Mouse (Mus musculus): ENCODE measurements around the gene Snx18. TPM values are rescaled to one million over a fixed set of nuclear protein-coding genes. Genes with fewer than 3 reads are reported as not detected.

Gene Snx18
- polyA plus RNA-seq, 1 experiment from 2014 or later = 9.0 TPM

DNA sequence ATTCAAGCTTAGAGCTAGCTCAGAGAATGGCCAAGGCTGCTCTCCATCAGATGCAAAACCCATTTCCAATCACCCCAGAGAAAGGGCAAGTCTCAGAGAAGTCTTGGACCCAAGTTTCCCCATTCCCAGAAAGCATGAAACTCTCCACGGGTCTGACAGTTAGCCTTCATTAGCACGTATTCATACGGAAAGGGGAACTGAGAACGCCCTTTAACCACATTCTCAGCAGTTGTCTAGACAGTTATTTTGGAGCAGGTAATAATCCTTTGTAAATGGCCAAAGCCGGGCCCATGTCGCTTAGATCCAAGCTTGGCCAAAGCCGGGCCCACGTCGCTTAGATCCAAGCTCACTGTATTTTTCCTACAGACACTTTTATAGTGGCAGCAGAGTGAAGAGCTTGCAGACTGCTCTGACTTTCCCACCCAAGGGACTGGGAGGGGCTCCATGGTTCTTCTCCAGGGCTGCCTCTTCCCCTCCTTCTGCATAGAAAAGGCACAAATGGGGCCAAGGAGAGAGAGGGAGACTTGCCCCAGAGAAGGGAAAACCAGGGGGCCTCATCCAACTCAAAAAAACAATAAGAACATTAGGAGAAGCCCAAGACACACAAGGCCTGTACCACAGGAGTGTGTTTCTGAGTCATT lies 46.2 kb downstream of the Snx18 start:
- Histone ChIP-seq H3K4me3 (no peak overlapping the region), H3K36me3 (replicated peaks) (no peaks in the 10 kb centered on the region), H3K27ac (no peak overlapping the region), H3K27me3 (replicated peaks) (no peaks in the 10 kb centered on the region), H3K9ac (no peak overlapping the region), H3K4me2 (no peak overlapping the region), H3K4me1 (no peaks in the 10 kb centered on the region), H3K9me3 (no peaks in the 10 kb centered on the region)
- no peak for ATAC-seq (replicated peaks)
- 84% methylated on average over 9 of the region's 9 CpGs for WGBS

DNA sequence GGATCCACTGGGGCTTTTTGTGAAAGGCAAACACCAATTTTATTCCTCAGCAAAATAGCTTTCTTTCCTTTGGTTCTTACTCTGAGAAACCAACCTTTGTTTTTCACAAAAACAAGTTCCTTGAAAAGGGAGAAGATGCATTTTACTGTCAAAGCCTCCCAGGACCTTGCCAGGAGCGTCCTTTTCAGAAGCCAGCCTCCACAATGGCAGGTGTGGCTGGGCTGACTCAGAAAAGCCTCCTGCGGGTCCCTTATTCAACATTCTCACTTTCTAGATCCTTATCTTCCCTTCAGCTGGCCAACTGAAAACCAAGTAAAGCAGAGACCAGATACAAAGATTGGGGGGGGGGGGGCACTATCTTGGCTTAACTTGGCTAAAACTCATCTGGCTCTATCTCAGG lies 48.8 kb downstream of the Snx18 start:
- Histone ChIP-seq H3K9ac (no peak overlapping the region), H3K4me2 (no peak overlapping the region), H3K27me3 (replicated peaks) (no peaks in the 10 kb centered on the region), H3K9me3 (no peaks in the 10 kb centered on the region), H3K4me3 (no peak overlapping the region), H3K27ac (no peak overlapping the region), H3K36me3 (replicated peaks) (no peaks in the 10 kb centered on the region), H3K4me1 (no peaks in the 10 kb centered on the region)
- 26% methylated on average over 2 of the region's 2 CpGs for WGBS
- no peak for ATAC-seq (replicated peaks)

DNA sequence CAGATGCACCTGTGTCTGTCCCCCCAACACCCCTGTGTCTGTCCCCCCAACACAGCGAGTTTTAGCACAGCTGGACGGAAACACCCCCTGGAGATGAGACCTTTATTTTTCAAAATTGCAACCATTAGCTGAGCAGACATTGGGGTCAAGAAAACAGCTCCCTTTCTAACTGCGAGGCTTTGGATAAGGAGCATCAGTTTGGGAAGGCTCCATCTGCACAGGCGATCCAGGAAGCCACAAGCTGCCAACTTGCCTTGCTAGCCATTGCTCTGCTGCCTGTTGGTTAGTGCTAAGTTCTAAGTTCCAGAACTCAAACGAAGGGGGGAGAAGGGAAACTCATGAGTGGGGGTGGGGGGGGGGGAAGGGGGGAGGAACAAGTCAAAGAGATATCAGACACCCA lies 51.4 kb downstream of the Snx18 start:
- ATAC-seq (replicated peaks) = no peak
- Histone ChIP-seq H3K9ac (no peak overlapping the region), H3K4me1 (no peaks in the 10 kb centered on the region), H3K27me3 (replicated peaks) (no peaks in the 10 kb centered on the region), H3K36me3 (replicated peaks) (no peaks in the 10 kb centered on the region), H3K4me2 (no peak overlapping the region), H3K27ac (no peak overlapping the region), H3K4me3 (no peak overlapping the region), H3K9me3 (no peaks in the 10 kb centered on the region)
- 80% methylated on average over 5 of the region's 5 CpGs for WGBS

DNA sequence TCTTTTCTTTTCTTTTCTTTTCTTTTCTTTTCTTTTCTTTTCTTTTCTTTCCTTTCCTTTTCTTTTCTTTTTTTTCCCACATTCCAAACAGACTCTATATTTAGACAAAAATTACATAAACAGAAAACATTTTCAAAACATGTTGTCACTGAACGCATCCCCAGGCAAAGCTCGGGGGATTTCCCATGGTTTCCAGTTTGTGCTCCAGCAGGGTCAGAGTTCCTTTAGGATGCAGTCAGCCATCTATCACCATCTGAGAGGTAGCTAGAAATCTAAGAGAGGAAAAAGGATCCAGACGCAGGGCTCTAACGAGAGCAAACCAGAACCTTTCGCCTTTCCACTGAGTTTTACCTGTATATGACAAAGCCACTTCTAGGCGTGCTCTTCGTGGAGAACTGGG lies 52.0 kb downstream of the Snx18 start:
- Histone ChIP-seq H3K9ac (no peak overlapping the region), H3K9me3 (no peaks in the 10 kb centered on the region), H3K4me2 (no peak overlapping the region), H3K27ac (no peak overlapping the region), H3K27me3 (replicated peaks) (no peaks in the 10 kb centered on the region), H3K36me3 (replicated peaks) (no peaks in the 10 kb centered on the region), H3K4me1 (no peaks in the 10 kb centered on the region), H3K4me3 (no peak overlapping the region)
- ATAC-seq (replicated peaks) = no peak
- WGBS = 94% methylated on average over 7 of the region's 7 CpGs

DNA sequence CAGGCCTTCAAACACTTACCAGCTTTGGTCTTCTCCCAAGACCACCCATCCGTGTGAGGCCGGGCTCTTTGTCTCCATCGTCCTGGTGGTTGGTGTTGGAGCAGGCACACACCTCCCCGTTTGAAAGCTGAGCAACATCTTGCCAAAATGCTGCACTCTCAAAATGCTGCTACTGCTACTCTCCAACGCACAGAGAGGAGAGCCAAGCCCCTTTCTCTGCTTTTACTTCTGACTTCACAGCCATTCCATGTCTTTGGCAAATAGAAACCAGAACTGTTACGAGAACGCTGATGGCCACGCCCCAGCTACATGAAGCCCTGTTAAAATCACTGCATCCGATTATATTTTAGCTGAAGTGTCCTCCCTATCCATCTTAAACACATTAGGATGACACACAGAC lies 58.7 kb downstream of the Snx18 start:
- no peak overlapping the region for H3K4me2 ChIP-seq
- H3K4me1 ChIP-seq = no peaks in the 10 kb centered on the region
- H3K9ac ChIP-seq = no peak overlapping the region
- no peaks in the 10 kb centered on the region for H3K36me3 ChIP-seq (replicated peaks)
- no peaks in the 10 kb centered on the region for H3K9me3 ChIP-seq
- 88% methylated on average over 9 of the region's 9 CpGs for WGBS
- H3K4me3 ChIP-seq = no peak overlapping the region
- ATAC-seq (replicated peaks) = no peak
- no peak overlapping the region for H3K27ac ChIP-seq
- H3K27me3 ChIP-seq (replicated peaks) = no peaks in the 10 kb centered on the region

DNA sequence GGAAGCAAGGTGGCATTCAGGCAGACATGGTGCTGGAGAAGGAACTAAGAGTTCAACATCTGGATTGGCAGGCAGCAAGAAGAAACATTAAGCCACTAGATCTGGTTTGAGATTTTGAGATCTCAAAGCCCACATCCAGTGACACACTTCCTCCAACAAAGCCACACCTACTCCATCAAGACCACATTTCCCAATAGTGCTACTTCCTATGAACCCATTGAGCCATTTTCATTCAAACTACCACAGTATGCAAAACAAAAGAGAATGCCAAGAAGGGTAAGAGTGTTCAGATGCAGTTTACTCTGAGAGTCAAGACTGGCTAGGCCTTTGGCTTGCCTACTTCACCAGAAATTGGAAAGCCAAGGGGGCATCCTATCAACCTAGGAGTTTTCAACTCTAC lies 61.8 kb downstream of the Snx18 start:
- no peaks in the 10 kb centered on the region for H3K36me3 ChIP-seq (replicated peaks)
- no peaks in the 10 kb centered on the region for H3K9me3 ChIP-seq
- H3K4me2 ChIP-seq = no peak overlapping the region
- H3K4me3 ChIP-seq = no peak overlapping the region
- no peak for ATAC-seq (replicated peaks)
- no peaks in the 10 kb centered on the region for H3K27me3 ChIP-seq (replicated peaks)
- H3K27ac ChIP-seq = no peak overlapping the region
- H3K4me1 ChIP-seq = no peaks in the 10 kb centered on the region
- H3K9ac ChIP-seq = no peak overlapping the region

DNA sequence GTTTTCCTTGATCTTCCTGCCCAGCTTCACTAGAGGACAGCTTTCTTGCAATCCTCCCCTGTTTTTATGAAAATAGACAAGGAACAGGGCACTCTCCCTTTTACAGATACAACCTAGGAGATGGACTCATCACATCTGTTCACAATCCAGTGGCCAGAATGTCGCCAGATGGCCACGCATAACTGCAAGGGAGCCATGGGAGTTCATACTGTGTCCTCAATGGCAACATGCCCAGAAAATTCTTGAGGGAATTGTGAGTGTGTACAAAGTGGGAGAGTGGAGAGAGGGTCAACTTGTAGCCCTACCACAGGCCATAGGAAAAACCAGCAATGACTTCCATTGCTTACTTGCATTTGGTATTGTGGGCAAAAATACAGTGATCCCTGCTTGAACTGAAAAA lies 63.1 kb downstream of the Snx18 start:
- H3K4me3 ChIP-seq = no peak overlapping the region
- H3K9me3 ChIP-seq = no peaks in the 10 kb centered on the region
- no peak overlapping the region for H3K4me2 ChIP-seq
- H3K36me3 ChIP-seq (replicated peaks) = no peaks in the 10 kb centered on the region
- no peaks in the 10 kb centered on the region for H3K4me1 ChIP-seq
- WGBS = 80% methylated on average over 2 of the region's 2 CpGs
- H3K27me3 ChIP-seq (replicated peaks) = no peaks in the 10 kb centered on the region
- no peak overlapping the region for H3K27ac ChIP-seq
- no peak for ATAC-seq (replicated peaks)
- H3K9ac ChIP-seq = no peak overlapping the region

DNA sequence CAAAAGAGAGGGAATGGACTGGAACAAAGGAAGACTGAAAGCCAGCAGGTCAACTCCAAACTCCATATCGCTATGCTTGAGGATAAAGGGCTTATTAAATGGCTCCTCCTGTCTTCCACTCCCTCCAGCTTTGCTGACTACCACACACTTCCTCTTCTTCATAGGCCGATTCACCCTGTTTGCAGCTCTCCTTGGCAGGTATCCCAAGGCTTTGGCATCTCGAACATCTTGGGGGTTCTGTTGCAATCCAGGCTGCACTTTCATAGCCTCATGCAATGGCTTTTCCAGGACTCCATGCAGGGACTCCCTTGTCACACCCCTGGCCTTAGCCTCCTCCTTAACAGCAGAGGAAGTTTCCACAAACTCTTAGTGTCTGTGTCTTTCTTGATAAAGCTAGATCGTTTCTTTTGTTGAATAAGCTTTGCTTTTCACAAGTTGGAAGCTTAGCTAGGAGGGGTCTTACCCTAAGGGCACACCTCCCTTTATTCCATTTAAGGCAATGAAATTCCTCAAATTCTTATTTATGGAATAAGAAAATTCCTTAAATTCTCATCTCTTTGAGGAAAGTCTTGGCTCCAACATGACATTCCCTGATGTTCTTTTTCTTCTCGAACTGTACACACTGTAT lies 64.6 kb downstream of the Snx18 start:
- ATAC-seq (replicated peaks) = no peak
- 85% methylated on average over 5 of the region's 5 CpGs for whole genome bisulfite sequencing

DNA sequence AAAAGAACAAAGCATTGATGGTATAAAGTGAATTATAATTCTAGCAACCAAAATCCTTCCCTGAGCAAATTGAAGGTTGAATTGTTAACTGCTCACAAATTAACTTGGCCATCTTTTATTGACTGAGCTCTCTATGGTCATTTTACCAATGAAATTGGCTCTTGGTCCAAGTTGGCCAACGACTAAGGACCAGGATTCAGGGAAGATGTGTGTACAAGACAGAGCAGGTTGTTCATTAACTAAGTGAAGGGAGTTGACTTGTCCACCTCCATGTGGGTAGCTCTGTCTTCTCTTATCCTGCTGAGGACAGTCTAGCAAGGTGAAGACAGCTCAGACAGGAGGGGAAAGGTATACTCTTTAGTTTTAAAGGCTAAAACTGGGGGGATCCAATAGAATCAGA lies 66.0 kb downstream of the Snx18 start:
- no peaks in the 10 kb centered on the region for H3K36me3 ChIP-seq (replicated peaks)
- no peak for ATAC-seq (replicated peaks)

More for the DNA sequence above, 64.6 kb downstream of the Snx18 start:
- Histone ChIP-seq H3K27me3 (replicated peaks) (no peaks in the 10 kb centered on the region), H3K9ac (no peak overlapping the region), H3K4me1 (no peaks in the 10 kb centered on the region), H3K27ac (no peak overlapping the region), H3K4me2 (no peak overlapping the region), H3K9me3 (no peaks in the 10 kb centered on the region), H3K36me3 (replicated peaks) (no peaks in the 10 kb centered on the region), H3K4me3 (no peak overlapping the region)

DNA sequence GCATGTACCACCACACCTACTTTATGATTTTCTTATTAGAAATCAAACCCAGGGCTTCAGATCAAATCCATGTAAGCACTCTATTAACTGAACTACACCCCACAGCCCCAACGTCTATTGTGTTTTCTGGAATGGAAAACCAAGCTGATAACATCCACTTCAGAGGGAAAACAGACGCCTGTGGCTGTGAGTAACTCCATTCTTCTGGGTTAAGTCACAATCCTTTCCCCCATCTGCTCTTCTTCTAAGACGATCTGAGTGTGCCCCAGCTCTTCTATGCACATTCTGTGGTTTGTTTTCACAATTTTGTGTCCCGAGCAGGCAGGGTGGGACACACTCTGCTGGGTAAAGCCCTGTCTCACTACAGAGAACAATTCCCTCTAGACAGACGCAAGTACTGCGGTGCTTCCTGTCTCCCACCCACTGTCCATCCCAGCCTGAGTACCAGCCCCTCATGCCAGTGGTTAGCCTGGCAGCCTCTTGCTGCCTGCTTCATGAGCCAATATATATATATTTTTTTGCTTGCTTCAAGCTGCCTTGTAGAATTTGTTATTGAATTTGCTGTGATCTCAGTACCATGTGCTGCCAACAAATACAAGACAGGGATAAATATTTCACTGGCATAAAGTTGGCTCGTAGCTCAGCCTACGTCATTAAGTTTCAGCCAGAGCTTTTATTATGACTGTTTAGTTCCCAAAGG lies 67.3 kb downstream of the Snx18 start:
- Histone ChIP-seq H3K9ac (no peak overlapping the region), H3K4me3 (no peak overlapping the region), H3K36me3 (replicated peaks) (no peaks in the 10 kb centered on the region), H3K9me3 (no peaks in the 10 kb centered on the region), H3K27ac (no peak overlapping the region), H3K27me3 (replicated peaks) (no peaks in the 10 kb centered on the region), H3K4me1 (no peaks in the 10 kb centered on the region), H3K4me2 (no peak overlapping the region)
- ATAC-seq (replicated peaks) = no peak
- 68% methylated on average over 8 of the region's 8 CpGs for WGBS

More for the DNA sequence above, 66.0 kb downstream of the Snx18 start:
- Histone ChIP-seq H3K9me3 (no peaks in the 10 kb centered on the region), H3K27me3 (replicated peaks) (no peaks in the 10 kb centered on the region), H3K9ac (no peak overlapping the region), H3K4me2 (no peak overlapping the region), H3K4me3 (no peak overlapping the region), H3K27ac (no peak overlapping the region), H3K4me1 (no peaks in the 10 kb centered on the region)
- WGBS = 83% methylated on average over 1 of the region's 1 CpGs

DNA sequence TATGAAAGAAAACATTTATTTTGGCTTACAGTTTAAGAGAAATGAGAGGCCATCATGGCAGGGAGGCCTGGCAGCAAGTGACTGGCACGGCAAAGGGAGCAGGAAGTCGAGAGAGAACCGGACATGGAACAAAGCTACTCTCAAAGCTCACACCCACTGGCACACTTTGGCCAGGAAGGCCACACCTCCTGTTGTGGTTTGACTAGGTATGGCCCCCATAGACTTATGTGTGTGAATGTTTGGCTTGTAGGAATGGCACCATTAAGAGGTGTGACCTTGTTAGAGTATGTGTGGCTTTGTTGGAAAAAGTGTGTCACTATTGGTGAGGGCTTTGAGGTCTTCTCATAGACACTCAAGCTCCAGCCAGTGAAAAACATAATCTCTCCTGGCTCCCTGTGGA lies 69.3 kb downstream of the Snx18 start:
- no peaks in the 10 kb centered on the region for H3K36me3 ChIP-seq (replicated peaks)
- no peak overlapping the region for H3K4me3 ChIP-seq
- H3K4me1 ChIP-seq = no peaks in the 10 kb centered on the region
- no peaks in the 10 kb centered on the region for H3K27me3 ChIP-seq (replicated peaks)
- no peak overlapping the region for H3K27ac ChIP-seq
- 87% methylated on average over 3 of the region's 3 CpGs for WGBS
- no peak for ATAC-seq (replicated peaks)
- H3K4me2 ChIP-seq = no peak overlapping the region
- H3K9me3 ChIP-seq = no peaks in the 10 kb centered on the region
- H3K9ac ChIP-seq = no peak overlapping the region

DNA sequence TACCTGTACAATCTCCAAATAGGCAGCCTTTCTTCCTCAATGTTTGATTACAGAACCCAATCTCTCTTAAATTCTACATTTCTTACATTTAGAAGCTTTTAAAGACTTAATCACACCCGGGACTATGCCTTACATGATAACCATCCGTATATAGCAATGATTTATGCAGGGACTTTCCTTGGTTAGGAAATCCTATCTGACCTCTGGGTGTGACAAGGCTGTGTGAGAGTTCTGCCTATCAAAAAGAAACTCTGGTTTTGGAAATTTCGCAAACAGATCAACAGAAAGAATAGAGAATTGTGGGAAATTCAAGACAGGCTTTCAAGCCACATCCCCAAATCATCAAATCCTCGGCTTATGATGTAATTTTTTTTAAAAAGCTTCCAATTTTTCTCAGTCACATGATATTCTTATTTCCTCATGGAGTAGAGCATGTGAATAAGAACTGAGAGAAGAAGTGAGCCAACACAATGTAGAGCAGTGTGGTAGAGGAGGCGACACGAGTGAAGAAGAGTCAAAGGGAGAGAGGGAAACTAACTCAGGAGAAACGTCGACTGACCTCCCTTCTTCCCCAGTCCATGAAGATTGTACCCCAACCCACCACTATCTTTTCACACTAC lies 70.4 kb downstream of the Snx18 start:
- H3K4me2 ChIP-seq = no peak overlapping the region
- 87% methylated on average over 8 of the region's 8 CpGs for WGBS
- H3K36me3 ChIP-seq (replicated peaks) = no peaks in the 10 kb centered on the region
- ATAC-seq (replicated peaks) = no peak
- no peaks in the 10 kb centered on the region for H3K4me1 ChIP-seq
- H3K9me3 ChIP-seq = no peaks in the 10 kb centered on the region
- no peak overlapping the region for H3K4me3 ChIP-seq
- H3K27ac ChIP-seq = no peak overlapping the region
- no peaks in the 10 kb centered on the region for H3K27me3 ChIP-seq (replicated peaks)
- H3K9ac ChIP-seq = no peak overlapping the region

Data from midbrain, embryonic 15.5 days (tissue).